Mouse (Mus musculus) gastrocnemius, postnatal 14 days (tissue): ENCODE data around the gene Fabp3. TPM values are rescaled to one million over a fixed set of nuclear protein-coding genes. Genes with fewer than 3 reads are reported as not detected.

Source experiments
- DNase-seq: peaks from one replicate; pipeline ENCODE4 v3.0.0; 2021; ENCODE audit warnings: mixed read lengths
- intact Hi-C: fragments of 180-260 bp; cut with DNase I; formaldehyde crosslinking; loops from one replicate; pipeline ENCODE4 v1.15.1; 2025; ENCODE audit warnings: low total_unique reads
- total RNA-seq, 2 experiments: library from RNA; stranded (reverse); gene quantifications; 2 replicates each; pipeline ENCODE4 v1.2.3; 2021

Fabp3 gene
- total RNA-seq, 2 experiments from 2014 or later: 662 to 1,168 TPM

DNA sequence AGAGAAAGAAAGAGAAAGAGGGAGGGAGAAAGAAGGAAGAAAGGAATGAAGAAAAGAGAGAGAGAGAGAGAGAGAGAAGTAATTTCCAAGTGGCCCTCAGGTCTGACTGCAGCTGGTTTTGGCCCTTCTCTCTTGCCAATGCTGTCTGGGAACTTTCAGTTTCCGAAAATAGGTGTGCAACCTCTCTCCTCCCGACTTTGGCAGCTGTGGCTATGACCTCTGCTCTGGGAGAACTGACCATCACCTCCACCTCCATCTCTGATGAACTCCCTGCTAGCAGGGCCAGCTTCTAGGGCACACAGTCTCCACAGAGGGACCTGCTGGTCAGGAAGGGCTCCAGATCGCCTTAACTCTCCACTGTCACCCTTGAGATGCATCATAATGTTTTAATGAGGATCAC is 21.9 kb upstream of the Fabp3 start:
- intact Hi-C loops: no loop called here
- no peak for DNase-seq

DNA sequence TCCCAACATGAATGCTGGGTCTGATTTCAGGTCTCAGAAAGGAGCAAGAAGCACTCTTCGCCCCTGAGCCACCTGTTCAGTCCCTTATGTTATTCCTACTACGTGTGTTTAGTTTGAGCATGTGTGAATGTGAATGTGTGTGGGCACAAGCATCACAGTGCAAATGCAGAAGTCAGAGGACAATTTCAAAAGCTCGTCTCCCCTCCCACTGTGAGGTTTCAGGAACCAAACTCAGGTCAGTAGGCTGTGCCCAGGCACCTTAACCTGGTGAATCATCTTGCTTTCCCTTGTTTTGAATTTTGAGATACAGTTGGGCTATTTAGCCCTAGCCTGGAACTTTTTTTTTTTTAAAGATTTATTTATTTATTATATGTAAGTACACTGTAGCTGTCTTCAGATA is 18.6 kb upstream of the Fabp3 start:
- DNase-seq: no peak
- intact Hi-C loops: no loop called here

DNA sequence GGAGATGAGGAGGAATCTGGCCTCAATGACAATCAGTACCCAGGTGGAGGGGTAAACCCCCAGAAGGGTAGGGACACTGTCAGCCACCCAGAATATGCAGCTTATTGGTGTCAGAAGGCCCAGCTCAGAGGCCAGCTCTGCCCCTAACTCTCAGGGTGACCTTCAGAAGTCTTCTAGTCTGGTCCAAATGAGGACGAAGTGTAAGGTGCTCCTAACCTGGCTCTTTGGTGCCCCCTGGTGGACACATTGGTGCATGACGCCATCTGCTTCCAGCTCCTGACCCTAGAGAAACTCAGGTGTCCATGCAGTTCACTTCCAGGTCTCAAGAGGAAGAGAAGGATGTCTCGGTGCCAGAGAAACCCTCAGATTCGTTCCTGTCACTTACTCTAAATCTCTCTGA is 16.1 kb upstream of the Fabp3 start:
- intact Hi-C loops: loop anchor here (2.0 kb wide), 1 partner anchor 27 kb away; no protein-coding TSS in a partner anchor
- peak; percentile 61 for DNase-seq

DNA sequence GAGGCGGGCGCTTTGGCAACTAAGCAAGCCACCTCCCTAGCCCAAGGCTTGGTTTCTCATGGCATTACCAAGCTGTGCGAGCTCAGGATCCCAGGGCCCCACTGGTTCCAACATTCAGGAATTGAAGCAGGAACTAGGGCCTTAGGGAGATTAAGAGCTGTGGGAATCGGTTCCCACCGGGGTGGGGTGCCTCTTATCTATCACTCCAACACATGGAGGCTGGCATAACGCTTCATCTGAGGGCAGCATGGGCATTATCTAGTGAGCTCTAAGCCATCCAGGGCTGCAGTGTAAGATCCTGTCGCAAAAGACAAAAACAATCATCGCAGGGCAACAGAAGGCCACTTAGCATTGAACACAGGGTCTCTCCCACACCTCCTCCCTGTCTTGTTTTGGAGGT is 13.9 kb upstream of the Fabp3 start:
- no peak for DNase-seq

DNA sequence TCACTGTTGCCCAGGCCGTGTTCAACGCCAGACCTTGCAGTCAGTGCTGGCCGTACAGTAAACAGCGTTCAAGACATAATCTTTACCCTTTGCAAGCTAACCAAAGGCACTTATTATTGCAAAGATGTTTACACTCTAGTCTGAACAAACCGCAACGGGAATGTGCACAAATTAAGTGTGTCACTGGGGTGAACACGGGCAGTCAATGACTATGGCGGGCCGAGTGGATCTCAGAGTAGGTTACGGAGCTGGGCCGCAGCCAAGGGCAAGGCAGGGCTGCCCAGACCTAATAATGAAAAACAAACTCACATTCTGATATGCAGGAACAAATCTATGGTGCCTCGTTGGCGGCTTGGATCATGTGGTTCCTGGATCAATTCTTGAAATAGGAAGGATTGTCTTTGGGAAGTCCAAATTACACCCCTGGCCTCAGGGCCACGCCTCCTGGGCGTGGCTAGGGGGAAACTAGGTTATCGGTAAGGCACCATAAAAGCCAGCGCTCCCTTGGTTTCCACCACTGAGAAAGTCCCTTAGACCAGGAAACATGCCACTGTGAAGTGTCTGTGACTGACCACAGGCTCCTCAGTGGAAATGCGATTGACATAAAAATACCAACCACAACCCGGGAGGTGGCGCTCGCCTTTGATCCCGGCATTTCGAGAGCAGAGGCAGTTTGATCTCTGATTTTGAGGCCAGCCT is 13.2 kb upstream of the Fabp3 start:
- intact Hi-C loops: no loop called here
- no peak for DNase-seq

More for the DNA sequence above, 13.9 kb upstream of the Fabp3 start:
- intact Hi-C loops: no loop called here

DNA sequence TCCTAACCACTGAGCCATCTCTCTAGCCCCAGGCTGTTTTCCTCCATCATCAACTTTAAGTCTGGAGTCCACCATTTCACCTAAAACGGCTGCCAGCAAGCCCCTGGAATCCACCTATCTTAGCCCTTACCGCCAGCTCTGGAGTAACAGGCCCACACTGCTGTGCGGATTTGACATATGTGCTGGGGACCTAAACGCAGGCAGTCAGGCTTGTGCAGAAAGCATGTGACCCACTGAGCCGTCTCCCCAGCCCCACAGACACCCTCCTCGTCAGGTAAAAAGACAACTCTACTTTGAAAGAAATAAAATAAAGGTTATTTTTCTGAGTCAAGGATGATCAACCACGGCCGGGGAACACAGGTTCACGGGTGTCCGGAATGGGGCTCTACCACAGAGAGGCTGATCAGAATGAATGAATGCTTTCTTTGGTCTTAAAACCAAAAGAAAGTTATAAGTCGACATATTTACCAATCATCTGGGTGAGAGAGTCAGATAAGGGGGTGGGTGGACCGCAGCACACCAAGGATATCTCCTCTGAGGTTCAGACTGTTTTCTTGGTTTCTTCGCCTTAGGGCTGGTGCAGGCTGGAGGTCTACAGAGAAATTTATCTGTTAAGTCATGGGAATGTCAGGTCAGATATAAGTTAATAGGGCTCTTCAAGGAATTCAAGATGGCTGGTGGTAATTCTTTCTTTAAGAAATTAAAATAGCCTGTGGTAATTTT is 12.0 kb upstream of the Fabp3 start:
- intact Hi-C loops: no loop called here
- no peak for DNase-seq

DNA sequence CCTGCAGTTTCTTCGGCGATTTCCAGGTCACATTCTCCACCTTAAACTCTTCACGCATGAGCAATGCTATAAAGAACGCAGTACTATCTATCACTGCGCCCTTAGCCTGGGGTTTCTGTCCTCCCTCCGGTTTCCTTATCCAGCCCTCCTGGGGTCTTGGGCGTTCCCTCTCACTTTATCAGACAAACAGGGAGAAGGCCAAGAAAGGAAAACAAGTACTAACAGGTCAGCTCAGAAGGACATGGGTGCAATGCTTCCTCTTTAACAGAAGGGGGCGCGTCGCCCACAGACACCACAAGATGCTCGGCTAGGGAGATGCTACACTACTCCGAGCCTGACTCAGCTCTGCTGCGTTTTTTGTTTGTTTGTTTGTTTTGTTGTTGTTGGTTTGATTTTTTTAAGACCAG is 11.3 kb upstream of the Fabp3 start:
- intact Hi-C loops: no loop called here

DNA sequence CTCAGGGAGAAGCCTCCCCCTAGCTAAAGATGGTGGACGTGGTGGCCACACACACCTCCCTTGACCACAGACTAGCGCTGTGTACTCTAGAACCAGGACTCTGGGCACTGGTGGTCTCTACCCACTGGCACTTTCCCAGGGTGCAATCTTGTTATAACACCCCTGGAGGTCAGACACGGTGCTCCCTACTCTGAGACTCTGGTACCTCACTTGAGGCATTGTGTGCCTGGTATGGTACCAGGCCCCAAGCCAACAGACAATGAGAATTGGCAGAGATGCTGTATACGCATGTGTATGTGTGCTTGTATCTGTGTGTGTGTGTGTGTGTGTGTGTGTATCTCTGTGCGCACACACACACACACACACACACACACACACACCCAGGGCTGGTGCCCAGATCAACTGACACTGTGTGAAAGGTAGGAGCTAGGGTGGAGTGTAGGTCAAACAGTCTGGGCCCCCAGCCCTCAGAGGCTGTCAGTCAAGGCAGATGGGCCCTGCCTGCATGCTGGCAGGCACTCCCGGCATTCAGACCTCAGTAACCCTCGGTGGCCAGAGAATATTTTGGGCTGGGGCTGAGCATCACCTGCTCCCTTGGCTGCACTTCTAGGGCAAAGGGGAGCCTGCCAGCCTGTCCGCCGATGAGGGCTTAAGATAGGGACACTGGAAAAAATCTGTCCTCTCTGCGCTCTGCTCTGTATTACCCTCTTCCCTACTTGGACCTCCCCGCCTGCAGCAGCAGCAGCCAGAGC is 9.3 kb upstream of the Fabp3 start:
- intact Hi-C loops: no loop called here
- DNase-seq: peak; percentile 77

More for the DNA sequence above, 11.3 kb upstream of the Fabp3 start:
- DNase-seq: no peak

DNA sequence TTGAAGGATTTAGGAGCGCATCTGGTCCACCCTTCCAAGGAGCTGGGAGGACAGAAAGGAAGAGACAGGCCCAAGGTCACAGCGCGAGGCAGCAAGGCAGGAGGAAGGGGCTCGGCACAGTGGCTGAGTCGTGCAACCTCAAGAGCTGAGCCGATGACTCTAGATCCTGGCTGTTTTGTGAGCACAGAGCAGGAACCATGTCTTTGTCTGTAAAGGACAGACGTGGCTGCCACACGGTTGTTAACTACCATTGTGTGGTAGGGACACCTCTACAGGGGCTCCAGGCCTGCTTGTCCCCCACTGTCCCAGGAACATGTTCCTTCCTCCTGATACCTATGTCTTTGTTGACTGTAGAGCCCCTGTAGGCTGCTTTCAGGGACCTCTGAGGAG is 8.8 kb upstream of the Fabp3 start:
- no peak for DNase-seq
- intact Hi-C loops: no loop called here

DNA sequence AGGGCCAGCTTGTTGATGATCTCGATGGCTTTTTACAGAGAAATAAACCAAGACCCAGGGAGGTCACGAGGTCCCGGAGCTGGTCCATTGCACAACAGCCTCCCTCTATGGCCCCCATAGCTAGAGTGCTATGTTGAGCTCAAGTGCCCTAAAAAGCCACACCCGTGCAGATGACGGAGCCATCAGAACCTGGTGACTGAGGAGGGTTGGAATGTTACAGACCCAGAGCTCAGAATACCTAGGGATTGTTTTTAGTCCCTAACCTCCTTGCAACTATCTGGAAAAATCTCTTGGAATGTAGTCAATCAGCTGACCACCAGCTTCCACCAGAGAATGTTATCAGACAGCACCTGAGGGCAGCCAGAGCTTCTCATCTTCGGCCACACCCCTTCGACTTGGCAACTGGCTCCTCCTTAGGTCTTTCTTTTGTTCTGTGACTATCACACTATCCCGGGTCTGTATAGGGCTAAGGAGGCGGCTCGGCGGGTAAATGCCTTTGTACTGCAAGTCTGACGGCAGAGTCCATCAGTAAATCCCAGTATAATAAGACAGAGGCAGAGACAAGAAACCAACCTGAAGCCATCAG is 6.0 kb upstream of the Fabp3 start:
- intact Hi-C loops: no loop called here
- no peak for DNase-seq

DNA sequence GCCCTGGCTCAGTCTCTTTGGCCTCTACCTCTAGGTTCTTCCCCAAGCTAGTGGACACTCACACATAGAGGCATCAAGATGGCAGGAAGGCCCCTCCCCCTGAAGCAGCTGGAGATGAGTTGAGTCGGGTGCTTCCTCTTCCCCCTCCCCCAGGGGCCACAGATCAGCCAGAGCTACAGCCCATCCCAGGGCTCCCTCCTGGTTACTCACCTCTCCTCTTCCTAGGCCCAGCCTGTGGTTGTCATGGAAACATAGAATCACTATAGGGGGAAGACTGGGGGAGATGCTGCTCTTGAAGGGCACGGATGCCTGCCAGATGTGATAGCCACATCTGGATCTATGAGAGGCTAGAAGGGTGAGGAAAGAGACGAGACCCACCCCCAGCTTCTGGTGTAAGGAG is 3.6 kb upstream of the Fabp3 start:
- intact Hi-C loops: no loop called here
- no peak for DNase-seq

DNA sequence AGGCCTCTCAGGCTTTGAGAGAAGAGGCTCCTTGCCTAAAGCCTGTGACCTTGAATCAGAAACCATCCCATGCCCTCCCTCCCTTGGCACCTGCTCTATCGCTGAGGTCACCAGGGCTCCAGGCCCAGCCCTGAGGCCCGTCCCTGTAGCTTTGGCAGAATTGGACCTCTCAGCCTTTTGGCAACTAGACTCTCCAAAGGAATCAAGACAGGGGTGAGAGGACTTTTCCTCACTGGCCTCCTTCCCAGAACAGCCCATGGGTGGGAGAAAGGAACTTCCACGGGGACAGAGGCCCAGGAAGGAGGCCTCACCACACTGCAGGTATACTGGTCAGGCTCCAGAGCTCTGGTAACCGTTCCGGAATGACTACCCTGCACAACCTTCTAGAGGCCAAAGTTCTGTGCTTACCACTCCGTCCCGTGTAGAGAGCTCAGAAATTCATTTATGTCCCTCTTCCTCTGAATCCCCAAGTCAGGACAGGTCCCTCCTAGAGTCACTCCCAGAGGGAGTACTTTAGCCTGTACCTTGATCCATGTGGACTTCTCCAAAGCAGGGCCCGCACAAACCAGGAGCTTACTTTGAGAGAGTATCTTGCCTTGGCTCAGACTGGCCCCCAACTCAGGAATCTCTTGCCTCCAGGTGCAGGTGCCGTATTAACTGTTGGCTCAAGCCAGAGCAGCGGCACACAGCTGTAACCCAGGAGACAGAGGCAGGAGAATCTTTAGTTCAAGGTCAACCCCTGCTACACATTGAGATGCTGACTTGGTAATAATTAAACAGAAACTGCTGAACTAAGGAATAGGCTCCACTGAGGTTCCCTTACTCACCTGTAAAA is 1.4 kb upstream of the Fabp3 start:
- intact Hi-C loops: no loop called here
- peak; percentile 59 for DNase-seq

DNA sequence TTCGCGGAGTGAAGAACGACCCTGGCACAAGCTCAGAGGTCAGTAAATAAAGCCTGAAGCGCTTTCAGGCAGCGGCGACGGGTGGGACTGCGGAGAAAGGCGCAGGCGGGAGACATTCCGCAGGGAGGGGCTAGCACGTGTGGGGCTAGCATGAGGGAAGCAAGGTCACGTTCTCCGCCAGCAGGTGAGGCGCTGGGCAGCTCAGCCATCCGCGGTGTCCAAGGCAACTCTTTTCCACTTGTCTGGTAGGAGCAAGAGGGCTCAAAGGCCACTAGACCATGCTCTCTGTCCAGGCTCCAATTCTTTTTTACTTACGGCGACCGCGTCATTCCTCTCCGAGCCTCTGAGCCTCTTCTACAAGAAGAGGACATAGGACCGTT is 554 bp upstream of the Fabp3 start:
- intact Hi-C loops: no loop called here
- DNase-seq: peak; percentile 42

DNA sequence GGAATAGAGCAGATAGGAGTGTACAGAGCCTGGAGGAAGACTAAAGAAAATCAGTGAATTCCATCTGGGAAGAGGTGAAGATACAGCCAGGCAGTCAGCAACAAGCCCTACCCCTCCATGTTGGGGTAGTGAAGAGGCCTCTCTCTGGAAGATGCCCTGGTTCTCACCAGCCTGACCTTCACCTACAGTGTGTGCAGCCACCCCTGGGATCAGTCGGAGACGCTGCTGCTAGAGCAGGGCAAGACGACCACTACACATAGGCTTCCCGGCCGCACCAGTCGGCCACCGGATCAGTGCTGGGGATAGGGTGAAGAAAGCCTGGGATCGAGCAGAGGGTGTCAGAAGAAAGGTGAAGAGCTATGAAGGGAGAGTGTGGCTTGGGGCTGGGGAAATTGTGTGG is 859 bp downstream of the Fabp3 start:
- DNase-seq: no peak
- intact Hi-C loops: no loop called here

DNA sequence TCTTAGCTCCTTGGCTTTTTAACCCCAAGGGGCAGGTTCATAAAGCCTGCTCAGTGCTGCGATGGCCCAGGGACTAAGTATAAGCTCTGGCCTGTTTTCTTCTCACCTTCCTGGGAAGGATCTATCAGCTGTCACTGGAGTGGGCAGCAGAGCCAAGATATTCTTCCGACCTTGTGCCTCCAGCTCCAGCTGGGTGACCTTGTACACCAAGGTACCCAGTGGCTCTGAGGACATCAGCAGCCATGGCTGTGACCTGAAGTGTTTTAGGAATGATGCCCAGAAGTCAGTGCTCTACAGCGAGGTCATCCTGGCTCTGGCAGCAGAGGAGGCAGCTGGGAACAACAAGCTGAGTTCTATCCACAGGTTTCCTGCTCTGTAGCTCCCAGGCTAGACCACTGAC is 4.1 kb downstream of the Fabp3 start:
- DNase-seq: no peak
- intact Hi-C loops: no loop called here

DNA sequence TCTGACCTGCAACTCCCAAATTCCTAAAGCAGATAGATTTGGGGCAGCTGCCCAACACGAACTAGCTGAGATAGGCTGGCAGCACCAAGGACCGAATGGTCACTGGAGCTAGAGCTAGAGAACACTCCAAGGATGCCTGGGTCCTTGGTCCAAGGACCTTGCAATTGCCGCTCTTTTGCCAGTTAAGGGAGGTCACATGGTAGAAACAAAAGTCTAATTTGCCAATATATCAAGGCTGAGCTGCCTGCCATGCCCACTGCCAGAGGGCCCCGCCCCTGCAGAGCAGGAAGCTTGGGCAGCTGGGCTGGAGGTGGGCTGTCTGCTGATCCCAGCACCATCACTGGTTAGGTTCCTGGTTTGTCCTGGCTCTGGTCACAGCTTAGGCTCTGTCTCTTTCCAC is 5.2 kb downstream of the Fabp3 start:
- no peak for DNase-seq
- intact Hi-C loops: no loop called here

DNA sequence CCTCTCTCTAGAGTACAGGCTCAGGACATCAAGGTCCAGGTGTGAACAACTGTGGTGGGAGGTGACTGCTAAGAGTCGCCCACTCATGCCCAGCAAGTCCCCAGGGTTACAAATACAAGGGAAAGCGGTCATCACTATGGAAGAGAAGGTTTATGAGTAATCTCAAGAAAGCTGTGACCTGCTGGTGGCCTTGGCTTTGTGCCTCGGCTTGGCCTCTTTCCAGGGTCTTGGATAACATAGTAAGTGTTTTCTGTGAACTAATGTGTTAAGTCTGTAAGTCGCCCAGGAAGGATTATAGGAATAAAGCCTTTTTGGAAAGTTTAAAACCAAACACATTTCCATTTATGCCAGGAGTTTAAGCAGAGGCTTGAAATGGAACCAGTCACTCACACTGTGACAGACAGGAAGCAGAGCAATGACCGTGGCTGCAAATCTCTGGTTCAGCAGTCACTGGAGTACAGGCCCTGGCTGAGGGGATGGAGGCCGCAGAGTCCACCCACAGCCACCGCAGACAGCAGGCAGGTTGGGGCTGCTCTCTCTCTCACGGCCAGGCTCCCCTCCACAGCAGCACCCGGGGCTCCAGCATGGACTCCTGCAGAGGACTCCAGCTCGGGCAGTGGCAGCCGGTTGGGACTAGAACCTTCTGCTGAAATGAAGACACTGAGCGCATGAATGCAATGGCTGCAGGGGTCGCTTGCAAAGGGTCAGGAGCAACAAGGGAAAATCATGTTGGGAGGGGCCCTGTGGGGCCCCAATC is 7.6 kb downstream of the Fabp3 start:
- no peak for DNase-seq
- intact Hi-C loops: no loop called here

DNA sequence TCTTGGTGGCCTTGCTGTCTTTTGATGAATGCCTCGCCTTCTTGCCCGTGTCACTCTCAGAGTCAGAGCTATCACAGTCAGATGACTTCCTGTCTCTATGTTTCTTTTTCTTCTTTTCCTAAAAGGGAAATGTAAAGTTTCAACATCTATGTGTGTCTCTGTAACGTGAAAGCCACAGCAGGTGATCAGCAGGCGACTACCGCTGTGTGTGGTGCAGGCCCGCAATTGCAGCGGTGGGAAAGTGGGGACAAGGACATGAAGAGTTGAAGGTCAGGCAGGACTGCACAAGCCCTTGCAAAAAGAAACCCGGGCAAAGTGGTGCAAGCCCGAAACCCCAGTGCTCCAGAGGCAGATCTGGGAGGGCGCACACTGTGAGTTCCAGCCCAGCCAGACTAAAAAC is 8.3 kb downstream of the Fabp3 start:
- intact Hi-C loops: no loop called here
- no peak for DNase-seq

DNA sequence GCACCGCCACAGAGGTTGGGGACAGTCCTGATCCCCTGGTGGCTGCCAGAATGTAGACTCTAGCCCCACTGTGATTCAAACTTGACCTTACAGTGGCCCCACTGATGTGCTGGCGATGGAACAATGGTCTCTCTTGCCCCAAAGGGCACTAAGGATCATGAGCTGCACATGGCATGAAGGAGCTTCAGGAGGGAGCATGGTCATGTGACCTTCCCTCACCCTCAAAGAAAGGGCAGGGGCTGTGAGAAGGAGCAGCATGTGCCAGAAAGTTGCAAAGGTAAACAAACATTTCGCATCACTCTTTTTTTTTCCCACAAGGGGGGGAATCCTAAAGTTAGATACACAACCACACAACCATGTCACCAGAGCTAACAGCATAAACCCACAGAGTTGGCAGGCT is 9.7 kb downstream of the Fabp3 start:
- intact Hi-C loops: no loop called here
- DNase-seq: no peak
